Mouse (Mus musculus) bone marrow, adult 2 months (tissue): ENCODE data around the gene Dcaf1.

Source experiments
- CTCF ChIP-seq: fragments of 200-500 bp; IDR thresholded peaks from 2 replicates; pipeline ENCODE4 v1.5.1; 2011; ENCODE audit warnings: low read length, control low read depth; ENCODE audit not compliant: control insufficient read depth, insufficient read depth
- POLR2A ChIP-seq: fragments of 200-500 bp; IDR thresholded peaks from 2 replicates; pipeline ENCODE4 v1.6.1; 2011; ENCODE audit warnings: low read depth, mild to moderate bottlenecking, control low read depth, low read length, borderline replicate concordance; ENCODE audit not compliant: control insufficient read depth

GRCm38 (mm10) chr9:106891341-106891741 is 69.7 kb downstream of the Dcaf1 start:
- TF ChIP-seq CTCF (no peak), POLR2A (no peak)
